Mouse (Mus musculus) heart, adult 2 months (tissue): Measurements from ENCODE around the gene Csnk1e. TPM values are rescaled to one million over a fixed set of nuclear protein-coding genes. Genes with fewer than 3 reads are reported as not detected.
"Not testable (repeated sequence)": the region's sequence is repeated elsewhere in the genome, so short reads cannot be mapped to it uniquely, and the experiment has no call there.

Experiments used
- DNase-seq, 2 experiments: peaks; one replicate each; pipeline ENCODE4 v3.0.0; 2021
- H3K27ac ChIP-seq: fragments of 200-600 bp; 2 replicates; pipeline ENCODE4 v1.8.1; 2022
- H3K27me3 ChIP-seq: fragments of 200-500 bp; 2 replicates; pipeline ENCODE4 v1.6.1; 2012; ENCODE audit warnings: mild to moderate bottlenecking, low read length, inconsistent platforms, mixed read lengths; ENCODE audit not compliant: control insufficient read depth, insufficient read depth
- H3K36me3 ChIP-seq: fragments of 200-500 bp; 2 replicates; pipeline ENCODE4 v1.6.1; 2012; ENCODE audit warnings: low read length, inconsistent platforms; ENCODE audit not compliant: control insufficient read depth, insufficient read depth
- H3K4me1 ChIP-seq: fragments of 200-500 bp; 2 replicates; pipeline ENCODE4 v1.6.1; 2011; ENCODE audit warnings: low read length; ENCODE audit not compliant: control insufficient read depth, insufficient read depth
- H3K4me3 ChIP-seq: fragments of 200-600 bp; 2 replicates; pipeline ENCODE4 v1.8.1; 2022
- H3K79me2 ChIP-seq: fragments of 200-500 bp; replicated peaks from 2 replicates; pipeline ENCODE4 v1.6.1; 2012; ENCODE audit warnings: mild to moderate bottlenecking, inconsistent platforms, low read length, moderate library complexity, mixed read lengths; ENCODE audit not compliant: control insufficient read depth, insufficient read depth
- H3K9ac ChIP-seq: fragments of 200-500 bp; 2 replicates; pipeline ENCODE4 v1.6.1; 2012; ENCODE audit warnings: low read depth, mild to moderate bottlenecking, control low read depth, inconsistent platforms, low read length, mixed read lengths
- CTCF ChIP-seq: fragments of 200-600 bp; IDR thresholded peaks from 2 replicates; pipeline ENCODE4 v1.8.1; 2022; ENCODE audit warnings: antibody characterized with exemption, mild to moderate bottlenecking, moderate library complexity
- EP300 ChIP-seq: fragments of 200-500 bp; IDR thresholded peaks from 2 replicates; pipeline ENCODE4 v1.6.1; 2011; ENCODE audit warnings: low read depth, low read length, control low read depth; ENCODE audit not compliant: insufficient read depth
- POLR2A ChIP-seq: fragments of 200-500 bp; IDR thresholded peaks from 2 replicates; pipeline ENCODE4 v1.6.1; 2011; ENCODE audit warnings: mild to moderate bottlenecking, low read depth, low read length, control low read depth; ENCODE audit not compliant: insufficient read depth
- WGBS: fragments of 180-500 bp; shearing (Covaris S2); methylation state at CpG from one replicate; pipeline ENCODE4 v1.1.7; 2018; 5-methylcytosine and 5-hydroxymethylcytosine counted together
- intact Hi-C: fragments of 180-260 bp; cut with DNase I; formaldehyde crosslinking; loops from one replicate; pipeline ENCODE4 v1.15.1; 2025
- polyA plus RNA-seq: library from polyadenylated mRNA; depleted of rRNA; stranded (reverse); fragments of >200 nt; gene quantifications from 2 replicates; pipeline ENCODE4 v1.2.3, GENCODE M21; 2012
- total RNA-seq, 2 experiments: library from RNA; stranded (reverse); gene quantifications; 2 replicates each; pipeline ENCODE4 v1.2.3; 2021

The Csnk1e gene
- total and polyA plus RNA-seq, 3 experiments = 46.5 to 62.6 (median 48.3) TPM

DNA sequence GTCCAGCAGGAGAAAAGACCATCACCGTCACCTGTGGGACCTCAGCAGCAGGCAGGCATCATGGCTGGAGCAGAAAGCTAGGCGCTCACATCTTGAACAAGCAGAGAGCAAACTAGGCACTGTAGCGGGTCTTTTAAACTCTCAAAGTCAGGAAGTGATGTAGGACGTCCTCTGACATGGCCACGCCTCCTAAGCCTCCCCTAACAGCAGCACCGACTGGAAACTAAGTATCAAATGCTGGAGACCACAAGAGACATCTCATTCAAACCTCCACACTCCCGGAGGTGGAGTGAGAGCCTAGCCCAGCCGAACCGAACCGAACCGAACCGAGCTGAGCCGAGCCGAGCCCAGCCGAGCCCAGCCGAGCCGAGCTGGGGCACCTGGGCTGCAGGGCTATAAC is 15.2 kb upstream of the Csnk1e start:
- 29% methylated on average over 17 of the region's 17 CpGs for WGBS
- intact Hi-C loops = loop anchor here (5.0 kb wide), 1 partner anchor 137 kb away; the partner anchor contains the start of gene Dmc1
- no peaks in the 10 kb centered on the region for H3K36me3 ChIP-seq
- DNase-seq = peak in 1 of 2 experiments; percentile 46
- H3K9ac ChIP-seq = no peak overlapping the region
- no peaks in the 10 kb centered on the region for H3K4me1 ChIP-seq
- no peak overlapping the region for H3K27ac ChIP-seq
- no peak overlapping the region for H3K4me3 ChIP-seq
- no peaks in the 10 kb centered on the region for H3K27me3 ChIP-seq
- TF ChIP-seq POLR2A = no peak
- TF ChIP-seq EP300 = no peak
- TF ChIP-seq CTCF = no peak
- H3K79me2 ChIP-seq = no peaks in the 10 kb centered on the region

- H3K9ac ChIP-seq = no peak overlapping the region
- H3K36me3 ChIP-seq = no peaks in the 10 kb centered on the region
- H3K4me1 ChIP-seq = no peaks in the 10 kb centered on the region
- 63% methylated on average over 5 of the region's 5 CpGs for WGBS
- TF ChIP-seq CTCF (no peak), POLR2A (no peak), EP300 (no peak)
- intact Hi-C loops = loop anchor here (5.0 kb wide), 1 partner anchor 187 kb away; no protein-coding TSS in a partner anchor
- H3K4me3 ChIP-seq = no peak overlapping the region
- H3K27me3 ChIP-seq = no peaks in the 10 kb centered on the region
- no peak overlapping the region for H3K27ac ChIP-seq
- no peaks in the 10 kb centered on the region for H3K79me2 ChIP-seq
- no peak for DNase-seq
Observed at GRCm38 (mm10) chr15:79469577-79469976, 14.2 kb upstream of the Csnk1e start.

DNA sequence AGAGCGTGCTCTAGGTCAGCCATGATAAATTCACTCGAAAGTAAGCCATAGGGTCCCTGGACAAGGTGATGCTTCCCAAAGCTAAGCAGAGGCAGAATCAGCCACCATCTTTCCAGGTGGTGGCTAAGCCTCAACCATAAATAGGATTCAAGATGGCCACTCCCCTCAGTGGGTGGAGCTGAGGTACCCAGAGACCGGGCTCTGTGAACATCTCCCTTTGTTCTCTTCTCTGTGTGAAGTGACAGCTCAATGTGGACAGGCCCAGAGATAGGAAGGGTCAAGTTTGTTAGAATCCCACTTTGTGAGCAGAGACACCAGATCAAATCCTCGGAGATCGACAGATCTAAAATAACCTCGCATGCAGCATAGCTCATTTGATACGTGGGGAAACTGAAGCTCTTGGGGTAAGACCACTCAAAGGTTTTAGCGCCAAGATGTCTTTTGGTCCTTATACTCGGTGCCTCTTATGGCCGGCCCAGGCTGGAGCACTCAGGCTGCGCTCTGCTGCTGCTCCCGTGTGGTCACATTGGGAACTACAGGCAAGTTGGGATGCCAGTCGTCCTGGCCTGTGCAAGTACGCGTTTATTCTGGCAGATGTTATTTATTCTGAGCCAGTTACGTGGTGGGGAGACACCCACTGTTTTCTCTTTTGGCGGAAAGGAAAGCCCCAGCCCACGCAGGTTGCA is 11.4 kb upstream of the Csnk1e start:
- intact Hi-C loops = loop anchor here (1.0 to 5.0 kb wide), 5 partner anchors 54 to 242 kb away; no protein-coding TSS in a partner anchor
- Histone ChIP-seq H3K9ac (no peak overlapping the region), H3K79me2 (no peaks in the 10 kb centered on the region), H3K4me3 (no peak overlapping the region), H3K4me1 (no peaks in the 10 kb centered on the region), H3K36me3 (no peaks in the 10 kb centered on the region), H3K27me3 (peaks cover 8% of the 10 kb centered on the region; the same call in 1 of the 2 replicates), H3K27ac (no peak overlapping the region)
- whole genome bisulfite sequencing = 6% methylated on average over 18 of the region's 18 CpGs
- TF ChIP-seq POLR2A = no peak
- TF ChIP-seq EP300 = peak; percentile 97
- DNase-seq = peak; percentile 83 to 93

DNA sequence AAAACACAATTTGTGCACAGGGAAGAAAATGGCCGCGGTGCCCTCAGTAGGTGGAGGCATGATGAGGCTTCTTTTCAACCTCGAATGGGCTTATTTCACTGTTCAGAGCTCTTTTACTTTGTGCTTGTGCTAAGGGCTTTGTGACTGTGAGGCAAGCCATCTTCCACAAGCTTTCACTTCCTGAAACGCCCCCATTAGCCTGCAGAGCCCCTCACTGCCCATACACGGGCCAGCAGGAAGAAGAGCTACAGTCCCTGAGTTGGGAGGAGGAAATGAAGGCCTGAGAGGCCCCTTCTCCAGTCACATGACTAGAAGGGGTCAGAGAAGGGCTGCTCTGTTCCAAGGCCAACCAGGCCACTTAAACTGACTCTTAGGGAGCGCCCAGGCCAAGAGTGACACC is 1.2 kb upstream of the Csnk1e start:
- no peak overlapping the region for H3K4me3 ChIP-seq
- TF ChIP-seq CTCF (no peak), EP300 (no peak), POLR2A (no peak)
- peaks cover 1% of the 10 kb centered on the region for H3K4me1 ChIP-seq
- no peaks in the 10 kb centered on the region for H3K79me2 ChIP-seq
- peaks cover 2% of the 10 kb centered on the region; the same call in 1 of the 2 replicates for H3K27me3 ChIP-seq
- intact Hi-C loops = no loop called here
- 70% methylated on average over 6 of the region's 6 CpGs for WGBS
- H3K36me3 ChIP-seq = no peaks in the 10 kb centered on the region
- H3K27ac ChIP-seq = no peak overlapping the region
- DNase-seq = no peak
- H3K9ac ChIP-seq = no peak overlapping the region

DNA sequence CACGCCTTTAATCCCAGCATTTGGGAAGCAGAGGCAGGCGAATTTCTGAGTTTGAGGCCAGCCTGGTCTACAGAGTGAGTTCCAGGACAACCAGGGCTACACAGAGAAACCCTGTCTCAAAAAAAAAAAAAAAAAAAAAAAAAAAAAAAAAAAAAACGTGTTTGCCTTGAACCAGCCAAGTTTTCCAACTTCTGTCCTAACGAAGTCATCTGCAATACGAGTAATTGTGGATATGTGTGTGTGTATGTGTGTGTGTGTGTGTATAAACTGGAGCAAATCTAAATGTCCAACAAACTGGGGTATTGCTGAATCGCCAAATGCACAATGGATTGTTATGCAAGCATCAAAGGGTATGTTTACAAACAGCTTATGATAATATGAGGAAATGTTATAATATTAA is 738 bp upstream of the Csnk1e start:
- H3K27me3 ChIP-seq, H3K79me2 ChIP-seq, DNase-seq, H3K9ac ChIP-seq, H3K27ac ChIP-seq, H3K36me3 ChIP-seq, H3K4me3 ChIP-seq, H3K4me1 ChIP-seq, intact Hi-C loops: not testable (repeated sequence)
- 50% methylated on average over 6 of the region's 6 CpGs for WGBS

DNA sequence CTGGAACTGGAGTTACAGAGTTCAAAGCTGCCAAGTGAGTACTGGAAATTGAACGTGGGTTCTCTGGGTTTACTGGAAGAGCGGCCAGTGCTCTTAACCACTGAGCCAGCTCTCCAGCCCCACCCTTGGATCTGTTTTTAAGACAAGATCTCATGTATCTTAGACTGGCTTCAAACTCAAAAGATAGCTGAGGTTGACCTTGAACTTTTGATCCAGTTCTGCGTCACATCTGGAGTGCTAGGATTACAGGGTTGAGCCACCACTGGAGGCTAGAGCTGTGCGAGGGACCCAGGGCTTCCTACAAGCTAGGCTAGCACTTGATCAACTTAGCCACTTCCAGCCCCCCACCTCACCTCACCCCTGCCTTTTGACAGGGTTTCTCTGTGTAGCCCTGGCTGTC is 1.5 kb downstream of the Csnk1e start:
- 92% methylated on average over 4 of the region's 4 CpGs for WGBS
- peaks cover 1% of the 10 kb centered on the region for H3K4me1 ChIP-seq
- H3K4me3 ChIP-seq = no peak overlapping the region
- H3K9ac ChIP-seq = no peak overlapping the region
- TF ChIP-seq CTCF (no peak), EP300 (no peak), POLR2A (no peak)
- H3K27ac ChIP-seq = no peak overlapping the region
- intact Hi-C loops = no loop called here
- H3K36me3 ChIP-seq = no peaks in the 10 kb centered on the region
- no peak for DNase-seq
- no peaks in the 10 kb centered on the region for H3K27me3 ChIP-seq
- H3K79me2 ChIP-seq = no peaks in the 10 kb centered on the region
